Mouse (Mus musculus): ENCODE results near the gene Zfp872.
A peak's percentile ranks its signal among the peaks of the same experiment; 100 is the strongest.
"Not testable (repeated sequence)": the region's sequence is repeated elsewhere in the genome, so short reads cannot be mapped to it uniquely, and the experiment has no call there.

Gene Zfp872

DNA sequence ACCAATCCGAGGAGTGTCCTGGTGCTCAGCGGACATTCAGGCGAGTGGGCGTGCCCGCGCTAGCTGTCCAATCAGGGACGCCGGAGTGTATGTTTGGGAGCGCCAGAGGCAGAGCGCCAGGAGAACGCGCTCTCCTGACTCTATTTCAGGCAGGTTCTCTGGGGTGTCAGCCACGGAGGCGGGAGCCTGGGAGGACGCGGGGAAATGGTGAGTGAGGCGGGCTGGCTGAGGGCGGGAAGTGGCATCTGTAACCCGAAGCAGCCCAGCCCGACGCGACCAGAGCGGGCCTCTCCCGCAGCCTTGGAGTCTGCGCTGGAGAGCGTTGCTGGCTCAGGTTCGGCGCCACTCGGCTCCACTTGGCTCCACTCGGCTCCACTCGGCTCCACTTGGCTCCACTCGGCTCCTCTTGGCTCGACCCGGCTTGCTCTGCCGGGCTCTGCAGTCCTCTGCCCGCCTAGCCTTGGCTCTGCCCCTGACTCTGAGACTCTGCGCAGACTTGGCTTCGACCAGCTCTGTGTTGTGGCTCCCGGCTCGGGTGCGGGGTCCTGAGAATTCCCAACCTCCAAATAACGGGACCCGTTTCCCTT lies at the start of gene Zfp872:
Zfp872 (plus strand) TSS at position 66 of the 587 bp plus-strand sequence.
- no peak for DNase-seq (ENCODE audit: low spot score)

- no peak for DNase-seq (ENCODE audit: low spot score)
These were observed 49.4 kb upstream of the Zfp872 start for GRCm38 (mm10) chr9:22138480-22138879.

DNA sequence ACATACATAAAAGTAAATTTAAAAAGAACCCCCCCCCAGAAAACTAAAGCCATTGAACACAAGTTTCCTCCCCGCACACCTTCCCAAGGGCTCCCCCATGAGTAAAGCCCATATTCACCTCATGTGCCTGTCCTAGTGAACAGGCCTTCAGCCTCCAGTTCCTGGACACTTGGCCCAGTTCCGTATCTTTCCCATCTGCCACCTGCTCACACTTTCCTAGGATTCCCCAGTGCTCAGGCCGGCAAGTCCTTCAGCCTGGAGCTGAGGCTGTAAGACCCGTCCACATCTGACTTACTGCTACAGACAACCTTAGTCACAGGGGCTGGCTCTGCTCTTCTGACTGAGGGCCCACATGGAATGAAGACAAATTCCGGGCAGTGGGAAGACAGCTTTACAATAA lies 48.1 kb upstream of the Zfp872 start:
- DNase-seq (ENCODE audit: low spot score), result no peak

- peak; percentile 87 for DNase-seq (ENCODE audit: low spot score)
These were observed 44.5 kb upstream of the Zfp872 start for GRCm38 (mm10) chr9:22143108-22144037.

GRCm38 (mm10) chr9:22144304-22144965 lies 43.5 kb upstream of the Zfp872 start:
- DNase-seq (ENCODE audit: low spot score), result no peak

GRCm38 (mm10) chr9:22149426-22150248 lies 38.3 kb upstream of the Zfp872 start:
- DNase-seq (ENCODE audit: low spot score), result no peak

GRCm38 (mm10) chr9:22150249-22150693 lies 37.6 kb upstream of the Zfp872 start:
- DNase-seq (ENCODE audit: low spot score), result not testable (repeated sequence)

- DNase-seq (ENCODE audit: low spot score), result no peak
These were observed 36.9 kb upstream of the Zfp872 start for GRCm38 (mm10) chr9:22150946-22151345.

- no peak for DNase-seq (ENCODE audit: low spot score)
These were observed 34.1 kb upstream of the Zfp872 start for GRCm38 (mm10) chr9:22153810-22154209.

DNA sequence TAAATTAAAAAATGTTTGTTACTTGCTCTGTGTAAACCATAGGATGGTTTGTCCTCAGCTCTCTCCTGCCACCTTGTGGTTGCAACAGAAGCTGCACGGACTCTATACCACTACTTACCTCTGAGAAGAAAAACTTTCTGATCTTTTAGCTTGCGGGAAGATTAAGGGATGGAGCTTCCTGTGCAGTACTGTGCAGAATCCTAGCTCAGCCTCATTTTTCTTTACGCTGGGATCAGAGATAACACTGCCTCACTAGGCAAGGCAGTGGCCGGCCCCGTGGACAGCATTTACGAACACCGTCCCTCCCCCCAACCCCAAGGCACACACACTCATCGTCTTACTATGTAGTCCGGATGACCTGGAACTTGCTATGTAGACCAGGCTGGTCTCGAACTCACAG lies 32.3 kb upstream of the Zfp872 start:
- DNase-seq (ENCODE audit: low spot score), result peak; percentile 75

- DNase-seq (ENCODE audit: low spot score), result peak; percentile 97
These were observed 31.2 kb upstream of the Zfp872 start, which contains the start of gene Pigyl for GRCm38 (mm10) chr9:22156497-22157245. Gene Pigyl (plus strand): TSS chr9:22156846.

DNA sequence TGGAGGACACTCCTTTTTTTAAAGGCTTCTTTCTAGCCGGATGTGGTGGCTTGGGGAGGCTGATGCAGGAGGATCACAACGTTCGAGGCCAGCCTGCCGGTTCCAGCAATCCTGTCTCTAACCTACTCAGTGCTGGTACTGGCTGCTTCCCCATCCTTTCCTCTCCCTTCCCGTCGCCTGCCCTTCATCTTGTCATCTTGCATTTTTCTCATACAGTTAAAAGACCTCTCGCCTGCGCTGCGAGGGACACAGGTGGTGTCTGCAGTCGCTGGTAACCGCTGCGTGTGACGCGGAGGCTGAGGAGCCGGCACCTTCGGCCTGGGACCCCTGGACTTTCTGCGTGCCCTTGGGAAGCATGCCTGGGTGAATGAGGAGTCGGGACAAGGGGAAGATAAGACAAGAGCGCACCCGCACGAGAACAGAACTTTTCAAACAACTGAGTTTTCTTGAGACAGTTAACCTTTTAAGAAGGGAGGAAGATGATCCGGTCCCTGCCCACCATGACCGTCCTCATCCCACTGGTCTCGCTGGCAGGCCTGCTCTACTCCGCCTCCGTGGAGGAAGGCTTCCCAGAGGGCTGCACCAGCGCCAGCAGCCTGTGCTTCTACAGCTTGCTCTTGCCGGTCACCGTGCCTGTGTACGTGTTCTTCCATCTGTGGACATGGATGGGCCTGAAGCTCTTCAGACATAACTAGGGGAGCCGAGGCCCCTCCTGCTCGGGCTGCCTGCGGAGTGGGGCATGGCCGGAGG lies 30.2 kb upstream of the Zfp872 start:
- no peak for DNase-seq (ENCODE audit: low spot score)

DNA sequence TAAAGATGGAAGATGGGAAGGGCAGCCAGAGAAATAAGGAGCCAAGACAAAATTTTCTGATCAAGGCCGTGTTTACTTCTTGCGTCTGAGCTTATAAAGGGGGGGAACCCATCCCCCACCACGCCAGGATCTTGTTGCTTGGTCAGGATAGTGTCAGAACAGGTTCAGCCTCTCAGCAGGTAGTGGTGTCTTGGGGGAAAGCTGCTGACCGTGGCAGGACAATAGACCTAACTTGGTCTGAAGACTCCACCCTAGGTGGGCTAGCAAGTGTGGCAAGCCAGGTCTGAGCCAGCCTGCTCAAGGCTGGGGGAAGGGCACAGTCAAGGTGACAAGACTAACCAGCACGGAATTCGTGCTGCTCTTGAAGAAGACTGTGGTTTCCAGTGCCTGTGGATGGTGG lies 26.6 kb upstream of the Zfp872 start:
- no peak for DNase-seq (ENCODE audit: low spot score)

GRCm38 (mm10) chr9:22162305-22162704 lies 25.6 kb upstream of the Zfp872 start:
- DNase-seq (ENCODE audit: low spot score), result no peak

GRCm38 (mm10) chr9:22162912-22163311 lies 25.0 kb upstream of the Zfp872 start:
- DNase-seq (ENCODE audit: low spot score), result no peak

DNA sequence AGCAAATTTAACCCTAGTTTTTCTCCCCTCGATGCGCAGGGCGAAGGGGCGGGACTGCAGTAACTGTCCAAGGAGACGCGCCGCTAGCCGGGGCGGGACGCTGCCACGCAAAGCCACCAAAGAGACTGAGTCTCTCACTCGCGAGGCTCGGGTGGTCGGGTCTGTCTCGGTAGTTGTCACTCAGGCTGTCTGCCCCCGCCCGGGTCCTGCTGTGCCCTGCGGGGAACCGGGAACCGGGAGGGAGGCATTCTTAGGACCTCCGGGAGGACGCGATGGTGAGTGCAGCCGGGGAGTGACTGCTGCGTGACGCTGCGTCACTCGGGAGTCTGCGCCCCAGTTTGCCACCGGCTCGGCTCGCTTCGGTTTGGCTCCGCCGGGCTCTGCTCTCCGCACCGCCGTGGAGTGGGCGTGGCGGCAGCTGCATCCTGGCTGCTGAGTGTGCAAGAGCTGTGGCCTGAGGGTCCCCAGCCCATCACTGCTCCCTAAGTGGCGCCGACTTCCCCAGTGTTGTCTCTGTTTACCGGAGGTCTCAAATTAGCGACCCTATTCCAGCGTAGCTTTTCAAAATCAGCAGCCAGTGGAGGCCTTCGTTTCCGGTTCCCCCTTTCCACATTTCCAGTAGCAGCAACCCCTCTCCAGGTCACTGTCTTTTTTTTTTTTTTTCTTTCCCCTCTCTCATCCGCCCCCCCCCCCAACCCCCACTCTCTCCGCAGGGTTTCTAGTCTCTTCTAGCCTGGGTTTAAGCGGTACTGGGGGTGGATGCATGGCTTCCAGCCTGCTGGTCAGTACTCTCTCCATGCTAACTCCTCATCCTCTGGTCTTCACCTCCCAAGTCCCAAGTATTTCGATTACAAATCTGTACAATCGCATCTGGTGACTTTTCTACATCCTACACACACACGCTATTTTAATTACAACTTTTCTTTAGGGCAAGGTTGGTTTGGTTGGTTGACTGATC lies 22.9 kb upstream of the Zfp872 start:
- peak; percentile 34 for DNase-seq (ENCODE audit: low spot score)

DNA sequence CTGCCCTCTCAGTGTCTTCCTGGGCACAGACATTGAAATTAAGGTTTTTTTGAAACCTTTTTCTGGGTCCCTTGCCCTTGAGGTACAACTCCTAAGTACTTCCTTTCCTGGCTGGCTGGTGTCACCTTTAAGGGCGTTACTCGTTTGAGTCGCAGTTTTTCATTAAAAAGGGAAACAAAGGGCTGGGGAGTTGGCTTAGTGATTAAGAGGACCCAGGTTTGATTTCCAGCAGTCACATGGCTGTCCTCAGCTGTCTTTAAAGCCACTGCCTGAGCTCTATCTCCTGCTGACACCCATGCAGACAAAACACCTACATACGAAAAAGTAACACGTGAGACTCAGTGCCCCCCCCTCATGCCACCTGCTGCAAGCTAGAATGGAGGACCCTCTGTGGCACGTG lies 21.9 kb upstream of the Zfp872 start:
- DNase-seq (ENCODE audit: low spot score), result no peak

DNA sequence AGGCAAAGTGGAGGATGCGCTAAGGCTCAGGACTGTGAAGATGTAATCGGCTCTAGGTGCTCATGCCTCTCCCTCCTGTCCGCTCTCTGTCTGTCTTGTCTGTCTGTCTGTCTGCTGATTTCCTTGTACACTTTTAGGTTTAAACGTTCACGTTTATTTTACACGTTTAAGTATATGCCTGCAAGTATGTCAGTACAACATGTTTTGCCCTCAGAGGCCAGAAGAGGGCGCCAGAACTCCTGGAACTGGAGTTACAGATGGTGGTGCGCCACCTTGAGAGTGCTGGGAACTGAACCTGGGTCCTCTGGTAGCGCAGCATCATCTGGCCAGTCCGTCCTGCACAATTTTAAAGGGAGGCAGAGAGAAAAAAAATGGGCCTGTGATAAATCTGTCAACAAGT lies 21.2 kb upstream of the Zfp872 start:
- no peak for DNase-seq (ENCODE audit: low spot score)

- DNase-seq (ENCODE audit: low spot score), result no peak
These were observed 20.1 kb upstream of the Zfp872 start for GRCm38 (mm10) chr9:22167751-22168150.

Data from T-cell, adult 2 months (primary cell).